Mouse (Mus musculus): ENCODE measurements around the gene Ano2. TPM values are rescaled to one million over a fixed set of nuclear protein-coding genes. Genes with fewer than 3 reads are reported as not detected.

Ano2 gene
- polyA plus RNA-seq, 1 experiment from 2014 or later: 0.70 TPM

- DNase-seq (ENCODE audit: low spot score): no peak
- Histone ChIP-seq H3K9ac (no peak overlapping the region), H3K27ac (no peak overlapping the region), H3K4me3 (replicated peaks; ENCODE audit: low read length) (no peak overlapping the region), H3K36me3 (replicated peaks; ENCODE audit: control insufficient read depth, insufficient read depth) (no peaks in the 10 kb centered on the region), H3K4me1 (replicated peaks; ENCODE audit: control insufficient read depth, insufficient read depth, low read length) (no peaks in the 10 kb centered on the region), H3K27me3 (ENCODE audit: control insufficient read depth, insufficient read depth, low read length) (no peaks in the 10 kb centered on the region), H3K9me3 (ENCODE audit: control insufficient read depth, low read length) (no peaks in the 10 kb centered on the region), H3K4me2 (replicated peaks) (no peak overlapping the region)
- ATAC-seq (ENCODE audit: low FRiP score): no peak
- 64% methylated on average over 2 of the region's 2 CpGs for WGBS
Measured at GRCm38 (mm10) chr6:125924979-125925378, 234.8 kb downstream of the Ano2 start.

DNA sequence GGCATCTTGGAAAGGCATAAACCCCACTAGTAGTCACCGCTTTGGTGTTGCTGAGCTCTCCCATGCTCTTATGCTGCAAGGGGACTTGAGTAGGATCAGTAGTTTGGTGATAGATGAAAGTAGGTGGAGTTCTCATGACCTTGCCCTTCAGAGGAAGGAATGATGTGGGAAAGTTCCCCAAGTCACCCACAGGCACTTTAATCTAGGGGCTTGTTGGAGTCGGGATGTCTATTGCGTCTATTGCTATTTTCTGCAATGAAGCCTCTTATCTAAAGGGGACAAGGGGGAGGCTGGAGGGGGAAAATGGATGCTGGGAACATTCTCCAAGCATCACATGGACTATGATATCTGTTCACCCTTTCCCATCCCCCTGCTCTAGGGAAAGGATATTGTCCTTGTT lies 235.6 kb downstream of the Ano2 start:
- H3K9ac ChIP-seq: no peak overlapping the region
- H3K4me3 ChIP-seq (replicated peaks; ENCODE audit: low read length): no peak overlapping the region
- H3K36me3 ChIP-seq (replicated peaks; ENCODE audit: control insufficient read depth, insufficient read depth): no peaks in the 10 kb centered on the region
- 99% methylated on average over 3 of the region's 3 CpGs for WGBS
- no peak for ATAC-seq (ENCODE audit: low FRiP score)
- no peak overlapping the region for H3K4me2 ChIP-seq (replicated peaks)
- no peak overlapping the region for H3K27ac ChIP-seq
- no peaks in the 10 kb centered on the region for H3K4me1 ChIP-seq (replicated peaks; ENCODE audit: control insufficient read depth, insufficient read depth, low read length)
- no peaks in the 10 kb centered on the region for H3K9me3 ChIP-seq (ENCODE audit: control insufficient read depth, low read length)
- H3K27me3 ChIP-seq (ENCODE audit: control insufficient read depth, insufficient read depth, low read length): no peaks in the 10 kb centered on the region
- DNase-seq (ENCODE audit: low spot score): no peak

GRCm38 (mm10) chr6:125931926-125932325 lies 241.7 kb downstream of the Ano2 start:
- H3K4me3 ChIP-seq (replicated peaks; ENCODE audit: low read length): no peak overlapping the region
- H3K36me3 ChIP-seq (replicated peaks; ENCODE audit: control insufficient read depth, insufficient read depth): no peaks in the 10 kb centered on the region
- no peak overlapping the region for H3K27ac ChIP-seq
- no peaks in the 10 kb centered on the region for H3K4me1 ChIP-seq (replicated peaks; ENCODE audit: control insufficient read depth, insufficient read depth, low read length)
- WGBS: 85% methylated on average over 7 of the region's 7 CpGs
- ATAC-seq (ENCODE audit: low FRiP score) (no peak), DNase-seq (ENCODE audit: low spot score) (no peak)
- no peaks in the 10 kb centered on the region for H3K9me3 ChIP-seq (ENCODE audit: control insufficient read depth, low read length)
- no peaks in the 10 kb centered on the region for H3K27me3 ChIP-seq (ENCODE audit: control insufficient read depth, insufficient read depth, low read length)
- H3K4me2 ChIP-seq (replicated peaks): no peak overlapping the region
- H3K9ac ChIP-seq: no peak overlapping the region

DNA sequence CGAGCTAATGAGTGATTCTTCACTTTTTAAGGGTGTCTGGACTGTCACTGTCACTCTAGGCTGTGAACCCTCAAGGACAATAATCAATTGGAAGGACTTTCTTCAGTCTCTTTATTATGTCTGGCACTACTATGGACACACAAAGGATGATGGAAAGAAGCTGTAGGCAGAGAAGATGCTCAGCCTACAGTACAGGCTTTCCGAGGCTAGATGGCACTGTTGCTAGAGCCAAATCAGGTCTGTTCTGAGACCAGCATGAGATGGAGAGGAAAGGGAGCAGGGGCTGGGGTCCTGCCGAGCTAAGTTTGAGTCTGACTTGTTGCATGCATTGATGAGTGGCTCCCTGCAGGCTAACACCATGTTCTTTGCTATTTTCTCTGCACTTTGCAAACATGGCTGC lies 264.7 kb downstream of the Ano2 start:
- Histone ChIP-seq H3K36me3 (replicated peaks; ENCODE audit: control insufficient read depth, insufficient read depth) (no peaks in the 10 kb centered on the region), H3K4me3 (replicated peaks; ENCODE audit: low read length) (no peak overlapping the region), H3K9ac (no peak overlapping the region), H3K4me2 (replicated peaks) (no peak overlapping the region), H3K9me3 (ENCODE audit: control insufficient read depth, low read length) (no peaks in the 10 kb centered on the region), H3K4me1 (replicated peaks; ENCODE audit: control insufficient read depth, insufficient read depth, low read length) (no peaks in the 10 kb centered on the region), H3K27ac (no peak overlapping the region), H3K27me3 (ENCODE audit: control insufficient read depth, insufficient read depth, low read length) (no peaks in the 10 kb centered on the region)
- DNase-seq (ENCODE audit: low spot score): peak; percentile 49
- 22% methylated on average over 3 of the region's 3 CpGs for WGBS
- ATAC-seq (ENCODE audit: low FRiP score): peak; percentile 59; the same call in 1 of the 2 replicates

GRCm38 (mm10) chr6:125973551-125973950 lies 283.3 kb downstream of the Ano2 start:
- H3K27me3 ChIP-seq (ENCODE audit: control insufficient read depth, insufficient read depth, low read length): no peaks in the 10 kb centered on the region
- no peak overlapping the region for H3K27ac ChIP-seq
- no peaks in the 10 kb centered on the region for H3K36me3 ChIP-seq (replicated peaks; ENCODE audit: control insufficient read depth, insufficient read depth)
- ATAC-seq (ENCODE audit: low FRiP score) (no peak), DNase-seq (ENCODE audit: low spot score) (no peak)
- no peak overlapping the region for H3K4me2 ChIP-seq (replicated peaks)
- H3K4me1 ChIP-seq (replicated peaks; ENCODE audit: control insufficient read depth, insufficient read depth, low read length): no peaks in the 10 kb centered on the region
- no peak overlapping the region for H3K4me3 ChIP-seq (replicated peaks; ENCODE audit: low read length)
- no peaks in the 10 kb centered on the region for H3K9me3 ChIP-seq (ENCODE audit: control insufficient read depth, low read length)
- no peak overlapping the region for H3K9ac ChIP-seq

DNA sequence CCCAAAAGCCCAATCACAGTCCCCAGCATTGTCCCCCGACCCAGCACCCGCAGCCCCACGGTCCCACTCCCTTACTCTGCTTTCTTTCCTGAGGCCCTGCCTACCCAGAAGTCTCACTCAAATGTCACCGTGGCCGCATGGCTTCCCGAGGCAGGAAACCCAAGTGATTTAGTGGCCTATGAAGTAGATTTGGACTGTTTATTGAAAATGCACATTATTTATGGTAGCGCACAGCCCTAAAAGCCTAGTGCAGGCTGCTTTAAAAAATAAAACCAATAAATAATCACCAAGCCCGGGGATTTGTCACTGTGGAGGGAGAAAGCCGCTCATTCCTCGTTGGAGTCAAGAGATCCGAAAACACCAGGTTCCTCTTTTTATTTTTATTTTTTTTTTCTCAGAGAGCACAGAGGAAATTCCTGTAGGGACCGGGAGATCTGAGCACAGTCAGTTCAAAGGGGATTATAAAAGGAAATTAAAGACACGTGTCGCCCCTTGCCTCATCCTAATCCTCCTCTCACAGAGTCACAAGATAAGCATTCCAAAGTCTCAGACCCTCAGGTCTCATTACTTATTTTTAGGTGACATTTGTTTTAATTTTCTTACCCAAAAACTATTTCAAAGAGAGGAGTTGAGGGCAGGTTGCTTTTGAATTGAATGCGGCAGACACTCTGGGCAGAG lies 285.7 kb downstream of the Ano2 start:
- Histone ChIP-seq H3K27me3 (ENCODE audit: control insufficient read depth, insufficient read depth, low read length) (no peaks in the 10 kb centered on the region), H3K36me3 (replicated peaks; ENCODE audit: control insufficient read depth, insufficient read depth) (no peaks in the 10 kb centered on the region), H3K4me3 (replicated peaks; ENCODE audit: low read length) (no peak overlapping the region), H3K9me3 (ENCODE audit: control insufficient read depth, low read length) (no peaks in the 10 kb centered on the region), H3K27ac (no peak overlapping the region), H3K4me1 (replicated peaks; ENCODE audit: control insufficient read depth, insufficient read depth, low read length) (no peaks in the 10 kb centered on the region), H3K4me2 (replicated peaks) (no peak overlapping the region), H3K9ac (no peak overlapping the region)
- 76% methylated on average over 15 of the region's 15 CpGs for WGBS
- DNase-seq (ENCODE audit: low spot score): no peak
- no peak for ATAC-seq (ENCODE audit: low FRiP score)

- 95% methylated on average over 5 of the region's 5 CpGs for WGBS
- no peak for DNase-seq (ENCODE audit: low spot score)
- no peak overlapping the region for H3K27ac ChIP-seq
- no peaks in the 10 kb centered on the region for H3K9me3 ChIP-seq (ENCODE audit: control insufficient read depth, low read length)
- no peaks in the 10 kb centered on the region for H3K27me3 ChIP-seq (ENCODE audit: control insufficient read depth, insufficient read depth, low read length)
- H3K4me1 ChIP-seq (replicated peaks; ENCODE audit: control insufficient read depth, insufficient read depth, low read length): no peaks in the 10 kb centered on the region
- ATAC-seq (ENCODE audit: low FRiP score): no peak
- H3K9ac ChIP-seq: no peak overlapping the region
- no peak overlapping the region for H3K4me3 ChIP-seq (replicated peaks; ENCODE audit: low read length)
- no peaks in the 10 kb centered on the region for H3K36me3 ChIP-seq (replicated peaks; ENCODE audit: control insufficient read depth, insufficient read depth)
- H3K4me2 ChIP-seq (replicated peaks): no peak overlapping the region
Measured at GRCm38 (mm10) chr6:125979601-125980000, 289.4 kb downstream of the Ano2 start.

- Histone ChIP-seq H3K4me1 (replicated peaks; ENCODE audit: control insufficient read depth, insufficient read depth, low read length) (no peaks in the 10 kb centered on the region), H3K27ac (no peak overlapping the region), H3K27me3 (ENCODE audit: control insufficient read depth, insufficient read depth, low read length) (no peaks in the 10 kb centered on the region), H3K9me3 (ENCODE audit: control insufficient read depth, low read length) (no peaks in the 10 kb centered on the region), H3K9ac (no peak overlapping the region), H3K4me2 (replicated peaks) (no peak overlapping the region), H3K36me3 (replicated peaks; ENCODE audit: control insufficient read depth, insufficient read depth) (no peaks in the 10 kb centered on the region), H3K4me3 (replicated peaks; ENCODE audit: low read length) (no peak overlapping the region)
- DNase-seq (ENCODE audit: low spot score) (no peak), ATAC-seq (ENCODE audit: low FRiP score) (no peak)
- 94% methylated on average over 4 of the region's 4 CpGs for WGBS
Measured at GRCm38 (mm10) chr6:125984050-125984449, 293.8 kb downstream of the Ano2 start.

DNA sequence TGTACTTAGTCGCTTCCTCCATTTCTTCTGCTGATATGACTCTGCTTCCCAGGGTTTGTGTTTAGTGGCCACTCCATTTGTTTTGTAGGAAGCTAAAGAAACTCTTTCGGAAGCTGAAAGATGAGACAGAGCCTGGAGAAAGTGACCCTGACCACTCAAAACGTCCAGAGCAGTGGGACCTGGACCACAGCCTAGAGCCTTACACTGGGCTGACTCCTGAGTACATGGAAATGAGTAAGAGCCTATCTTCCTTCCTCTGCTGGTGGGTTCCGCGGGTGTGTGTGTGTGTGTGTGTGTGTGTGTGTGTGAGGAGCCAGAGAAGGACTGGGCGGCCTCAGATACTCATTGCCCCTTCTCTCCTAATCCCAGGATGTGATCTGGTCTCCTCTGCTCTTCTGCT lies 302.5 kb downstream of the Ano2 start:
- Histone ChIP-seq H3K27me3 (ENCODE audit: control insufficient read depth, insufficient read depth, low read length) (no peaks in the 10 kb centered on the region), H3K9me3 (ENCODE audit: control insufficient read depth, low read length) (no peaks in the 10 kb centered on the region), H3K4me3 (replicated peaks; ENCODE audit: low read length) (no peak overlapping the region), H3K4me1 (replicated peaks; ENCODE audit: control insufficient read depth, insufficient read depth, low read length) (no peaks in the 10 kb centered on the region), H3K27ac (no peak overlapping the region), H3K36me3 (replicated peaks; ENCODE audit: control insufficient read depth, insufficient read depth) (no peaks in the 10 kb centered on the region), H3K4me2 (replicated peaks) (no peak overlapping the region), H3K9ac (no peak overlapping the region)
- 58% methylated on average over 6 of the region's 6 CpGs for WGBS
- no peak for DNase-seq (ENCODE audit: low spot score)
- no peak for ATAC-seq (ENCODE audit: low FRiP score)

- Histone ChIP-seq H3K36me3 (replicated peaks; ENCODE audit: control insufficient read depth, insufficient read depth) (no peaks in the 10 kb centered on the region), H3K27ac (no peak overlapping the region), H3K27me3 (ENCODE audit: control insufficient read depth, insufficient read depth, low read length) (no peaks in the 10 kb centered on the region), H3K4me3 (replicated peaks; ENCODE audit: low read length) (no peak overlapping the region), H3K9ac (no peak overlapping the region), H3K4me2 (replicated peaks) (no peak overlapping the region), H3K9me3 (ENCODE audit: control insufficient read depth, low read length) (no peaks in the 10 kb centered on the region), H3K4me1 (replicated peaks; ENCODE audit: control insufficient read depth, insufficient read depth, low read length) (no peaks in the 10 kb centered on the region)
- ATAC-seq (ENCODE audit: low FRiP score): no peak
- 50% methylated on average over 2 of the region's 2 CpGs for WGBS
- DNase-seq (ENCODE audit: low spot score): no peak
Measured at GRCm38 (mm10) chr6:126001797-126002196, 311.6 kb downstream of the Ano2 start.

Data from hindbrain, embryonic 14.5 days (tissue).